Mouse (Mus musculus) kidney, postnatal 14 days (tissue): ENCODE measurements around the gene Luzp1.
A peak's percentile ranks its signal among the peaks of the same experiment; 100 is the strongest.

Experiments used
- DNase-seq: peaks from one replicate; pipeline ENCODE4 v3.0.0; 2022; ENCODE audit warnings: mixed read lengths

The Luzp1 gene

DNA sequence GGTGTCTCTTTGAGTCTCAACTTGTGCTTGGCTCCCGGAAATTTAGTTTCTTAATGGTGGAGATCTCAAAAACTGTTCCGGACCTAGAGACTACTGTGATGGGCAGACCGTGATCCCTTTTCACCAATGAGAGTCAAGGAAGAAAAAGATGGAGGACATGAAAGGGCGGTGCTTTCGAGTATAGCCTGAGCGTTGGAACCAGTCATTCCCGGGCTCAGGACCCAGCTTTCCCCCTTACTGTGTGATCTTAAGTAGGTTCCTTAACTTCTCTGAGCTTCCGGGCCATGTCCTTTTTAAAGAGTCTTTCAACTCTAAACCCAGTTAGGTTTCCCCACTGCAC is 6.8 kb upstream of the Luzp1 start:
- no peak for DNase-seq

DNA sequence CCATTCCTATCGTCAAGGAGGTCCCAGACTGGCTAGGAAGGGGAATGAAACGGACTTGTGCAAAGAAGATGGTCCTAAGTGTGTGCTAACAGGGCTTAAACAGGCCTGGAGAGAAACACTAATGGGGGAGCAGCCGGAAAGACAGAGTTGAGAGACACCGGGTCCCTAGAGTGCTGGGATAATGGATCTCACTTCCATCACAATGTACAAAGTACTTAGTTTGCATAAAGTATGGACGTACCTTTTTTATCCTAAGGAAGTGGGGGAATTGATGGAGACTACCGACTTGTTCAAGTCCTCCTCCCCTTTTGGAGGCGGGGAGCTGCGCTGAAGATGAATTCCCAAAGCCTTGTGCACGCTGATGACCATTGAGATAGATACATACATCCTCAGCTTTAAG is 6.1 kb upstream of the Luzp1 start:
- no peak for DNase-seq

DNA sequence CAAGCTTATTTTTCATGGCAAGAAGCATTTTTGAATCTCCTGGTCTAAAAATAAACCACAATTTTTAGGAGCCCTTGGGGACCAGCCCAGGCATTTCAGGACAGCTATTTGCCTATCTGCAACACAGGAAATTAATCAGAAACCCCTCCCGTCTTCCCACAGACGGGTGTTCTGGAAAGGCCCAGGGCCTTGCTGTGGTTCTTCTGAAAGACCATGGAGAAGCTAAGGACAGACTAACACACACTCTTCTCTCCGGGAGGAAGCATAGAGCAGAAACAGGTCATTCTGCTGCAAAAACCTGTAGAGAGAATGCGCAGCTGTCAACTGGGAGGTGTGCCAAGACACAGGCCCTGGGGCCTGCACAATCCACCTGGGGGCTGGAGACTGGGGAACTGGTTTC is 3.3 kb upstream of the Luzp1 start:
- DNase-seq = peak; percentile 62

- DNase-seq = no peak
These were observed 821 bp upstream of the Luzp1 start for GRCm38 (mm10) chr4:136468553-136469327.

- peak; percentile 80 for DNase-seq
These were observed 383 bp downstream of the Luzp1 start for GRCm38 (mm10) chr4:136469941-136470346.

DNA sequence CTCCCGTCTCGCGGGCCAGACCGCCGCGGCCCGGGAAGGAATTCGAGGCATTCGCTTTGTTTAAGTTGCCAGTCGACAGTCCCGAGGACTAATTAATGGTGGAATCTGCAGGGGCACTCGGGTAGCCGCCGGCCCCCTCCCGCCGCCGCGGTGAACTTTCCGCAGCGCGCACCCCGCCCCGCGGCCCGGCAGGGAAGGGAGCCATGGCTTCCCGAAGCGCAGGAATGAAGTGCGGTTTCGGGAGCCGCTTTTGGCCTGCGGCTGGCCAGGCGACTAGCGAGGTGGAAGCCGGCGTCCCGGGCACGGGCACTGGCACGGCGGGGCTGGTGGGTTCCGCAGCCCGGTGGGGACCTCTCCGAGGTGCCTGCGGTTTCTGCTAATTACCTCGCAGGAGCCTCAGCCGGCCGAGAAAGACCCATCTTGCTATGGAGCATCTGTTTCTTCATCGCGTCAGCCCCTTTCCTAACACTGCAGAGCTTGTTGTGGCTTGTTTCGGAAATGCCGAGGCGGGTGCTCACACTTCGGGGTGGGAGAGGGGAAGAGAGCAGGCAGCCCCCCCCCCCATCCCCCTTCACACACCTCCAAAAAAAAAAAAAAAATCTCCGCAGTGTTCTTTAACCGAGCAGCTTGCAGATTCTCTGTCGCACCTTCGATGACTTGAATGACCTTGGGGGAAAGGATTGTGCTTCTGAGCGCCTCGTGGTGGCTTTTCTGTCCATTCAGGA is 948 bp downstream of the Luzp1 start:
- peak; percentile 71 for DNase-seq

- DNase-seq = no peak
These were observed 7.1 kb downstream of the Luzp1 start for GRCm38 (mm10) chr4:136476692-136477091.

DNA sequence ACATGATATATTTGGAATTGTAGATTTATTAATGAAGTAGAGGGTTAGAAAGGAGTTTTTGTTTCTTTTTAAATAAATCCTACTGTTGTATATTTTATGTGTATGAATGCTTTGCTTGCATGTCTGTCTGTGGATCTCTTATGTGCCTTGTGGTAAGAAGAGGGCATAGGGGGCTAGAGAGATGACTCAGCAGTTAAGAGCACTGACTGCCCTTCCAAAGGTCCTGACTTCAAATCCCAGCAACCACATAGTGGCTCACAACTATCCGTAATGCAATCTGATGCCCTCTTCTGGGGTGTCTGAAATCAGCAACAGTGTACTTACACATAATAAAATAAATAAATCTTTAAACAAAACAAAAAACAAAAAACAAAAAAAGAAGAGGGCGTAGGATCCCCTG is 17.0 kb downstream of the Luzp1 start:
- no peak for DNase-seq

GRCm38 (mm10) chr4:136495993-136496392 is 26.4 kb downstream of the Luzp1 start:
- DNase-seq = no peak

DNA sequence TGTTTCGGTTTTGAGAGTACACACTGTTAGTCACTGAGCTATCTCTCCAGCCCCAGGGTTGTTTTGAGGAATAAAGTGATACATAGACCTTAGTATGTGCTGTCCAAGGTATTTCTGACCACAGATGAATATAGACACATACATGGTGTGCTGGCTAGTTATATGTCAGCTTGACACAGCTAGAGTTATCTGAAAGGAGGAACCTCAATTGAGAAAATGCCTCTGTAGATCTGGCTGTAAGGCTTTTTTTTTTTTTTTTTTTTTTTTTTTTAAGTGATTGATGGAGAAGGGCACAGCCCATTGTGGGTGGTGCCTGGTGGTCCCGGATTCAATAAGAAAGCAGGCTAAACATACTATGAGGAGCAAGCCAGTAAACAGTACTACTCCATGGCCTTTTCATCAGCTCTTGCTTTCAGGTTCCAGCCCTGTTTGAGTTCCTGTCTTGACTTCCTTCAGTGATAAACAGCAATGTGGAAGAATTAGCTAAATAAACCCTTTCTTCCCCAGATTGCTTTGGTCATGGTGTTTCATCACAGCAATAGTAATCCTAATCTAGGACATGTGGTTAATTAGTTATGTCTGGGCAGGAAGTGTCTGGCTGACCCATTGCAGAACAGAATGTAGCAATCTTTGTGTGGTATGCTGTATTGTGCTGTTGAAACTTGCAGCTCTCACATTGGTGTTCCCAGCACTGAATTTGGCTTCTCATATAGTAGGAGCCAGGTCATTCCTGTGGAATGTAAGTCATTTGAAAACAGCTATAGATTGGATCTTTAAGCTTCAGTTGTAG is 36.1 kb downstream of the Luzp1 start:
- no peak for DNase-seq

GRCm38 (mm10) chr4:136509857-136510256 is 40.3 kb downstream of the Luzp1 start:
- DNase-seq = peak; percentile 29

- DNase-seq = peak; percentile 13
These were observed 42.1 kb downstream of the Luzp1 start for GRCm38 (mm10) chr4:136511708-136512107.

DNA sequence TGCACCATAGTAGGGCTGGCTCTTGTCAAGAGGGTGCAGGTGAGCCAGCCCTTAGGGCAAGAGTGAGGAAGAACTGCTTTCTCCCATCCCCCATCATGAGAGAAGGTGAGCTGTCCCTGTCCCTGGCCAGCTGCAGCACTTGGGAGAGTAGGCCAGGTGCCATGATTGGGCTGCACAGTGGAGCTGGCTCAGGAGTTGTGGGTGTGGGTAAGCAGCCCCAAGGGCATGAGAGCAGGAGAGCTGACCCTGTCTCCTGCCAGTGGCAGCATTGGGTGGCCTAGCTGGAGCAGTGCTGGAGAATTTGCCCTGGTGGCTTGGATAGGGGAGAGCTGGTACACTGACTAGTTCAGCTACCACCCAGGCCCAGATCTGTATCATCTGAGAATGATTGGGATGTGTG is 43.3 kb downstream of the Luzp1 start:
- peak; percentile 17 for DNase-seq

DNA sequence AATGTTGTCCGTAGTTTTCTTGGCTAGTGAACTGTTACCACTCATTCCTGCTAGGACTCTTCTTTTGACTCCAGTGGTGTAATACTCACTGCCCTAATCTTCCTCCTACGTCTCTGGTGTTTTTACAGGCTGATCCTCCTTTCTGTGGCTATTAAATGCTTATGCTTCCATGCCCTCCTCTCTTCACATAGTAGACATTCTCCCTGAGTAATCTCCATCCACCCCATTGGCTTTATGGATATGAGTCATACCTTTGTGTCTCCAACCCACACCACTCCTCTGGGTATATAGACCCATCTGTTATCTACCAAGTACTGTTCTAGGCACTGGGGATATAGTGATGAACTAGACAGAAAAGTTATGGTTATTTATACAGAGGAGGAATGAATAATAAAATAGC is 48.6 kb downstream of the Luzp1 start:
- DNase-seq = no peak

DNA sequence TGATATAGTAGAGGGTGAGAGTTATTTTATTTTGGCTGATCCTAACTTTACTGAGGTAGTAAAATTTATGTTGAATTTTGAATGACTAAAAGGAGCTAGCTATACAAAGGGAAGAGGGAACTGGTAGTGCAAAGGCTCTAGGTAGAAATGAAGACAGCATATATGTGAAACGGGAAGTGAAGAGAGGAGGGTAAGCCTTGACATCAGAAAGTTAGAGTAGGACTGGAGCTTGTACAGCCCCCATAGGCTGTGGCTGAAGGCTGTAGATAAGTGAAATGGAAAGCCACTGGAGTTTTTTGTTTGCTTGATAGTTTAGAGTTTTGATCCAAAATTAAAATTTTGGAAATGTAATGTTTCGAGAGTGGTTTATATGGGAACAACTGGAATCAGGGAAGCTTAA is 49.0 kb downstream of the Luzp1 start:
- no peak for DNase-seq

DNA sequence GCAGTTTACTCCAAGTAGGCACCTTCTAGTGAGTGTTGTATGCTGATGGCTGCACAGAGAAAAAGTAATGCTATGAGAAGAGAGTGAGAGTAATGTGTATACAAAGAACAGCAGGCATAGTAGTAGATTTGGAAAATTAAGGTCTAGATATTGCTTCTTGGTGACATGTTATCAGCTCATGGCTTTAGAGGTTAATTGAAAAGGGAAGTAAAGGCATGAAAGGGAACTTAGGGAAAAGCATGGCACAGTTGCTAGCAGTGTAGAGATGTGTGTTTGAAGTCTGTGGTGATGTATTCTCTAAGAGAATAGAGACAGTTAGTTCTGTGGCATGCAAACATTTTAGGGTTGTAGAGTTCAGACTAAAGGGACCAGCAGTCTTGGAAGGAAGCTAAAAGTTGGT is 50.3 kb downstream of the Luzp1 start:
- DNase-seq = no peak

- DNase-seq = no peak
These were observed 52.3 kb downstream of the Luzp1 start for GRCm38 (mm10) chr4:136521898-136522297.

DNA sequence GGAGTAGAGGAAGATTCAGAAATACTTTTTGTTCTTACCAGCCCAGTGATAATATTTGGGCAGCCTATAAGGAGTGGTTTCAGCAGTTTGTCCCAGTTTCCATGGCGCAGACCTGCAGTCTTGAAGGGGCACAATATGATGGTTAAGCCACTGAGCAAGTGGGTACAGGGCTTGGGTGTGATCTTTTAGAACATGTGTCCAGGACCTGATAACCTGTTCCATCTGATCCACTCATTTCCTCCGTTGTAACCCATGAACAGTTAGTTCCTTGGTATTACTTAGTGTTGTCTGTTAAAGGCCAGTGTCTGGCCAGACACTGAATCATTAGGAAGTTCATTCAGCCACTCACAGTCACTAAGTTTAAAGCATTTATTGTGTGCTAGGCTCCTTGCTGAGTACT is 54.7 kb downstream of the Luzp1 start:
- DNase-seq = no peak

- peak; percentile 66 for DNase-seq
These were observed 56.9 kb downstream of the Luzp1 start for GRCm38 (mm10) chr4:136526412-136526811.

- DNase-seq = no peak
These were observed 75.6 kb downstream of the Luzp1 start for GRCm38 (mm10) chr4:136545151-136545550.

DNA sequence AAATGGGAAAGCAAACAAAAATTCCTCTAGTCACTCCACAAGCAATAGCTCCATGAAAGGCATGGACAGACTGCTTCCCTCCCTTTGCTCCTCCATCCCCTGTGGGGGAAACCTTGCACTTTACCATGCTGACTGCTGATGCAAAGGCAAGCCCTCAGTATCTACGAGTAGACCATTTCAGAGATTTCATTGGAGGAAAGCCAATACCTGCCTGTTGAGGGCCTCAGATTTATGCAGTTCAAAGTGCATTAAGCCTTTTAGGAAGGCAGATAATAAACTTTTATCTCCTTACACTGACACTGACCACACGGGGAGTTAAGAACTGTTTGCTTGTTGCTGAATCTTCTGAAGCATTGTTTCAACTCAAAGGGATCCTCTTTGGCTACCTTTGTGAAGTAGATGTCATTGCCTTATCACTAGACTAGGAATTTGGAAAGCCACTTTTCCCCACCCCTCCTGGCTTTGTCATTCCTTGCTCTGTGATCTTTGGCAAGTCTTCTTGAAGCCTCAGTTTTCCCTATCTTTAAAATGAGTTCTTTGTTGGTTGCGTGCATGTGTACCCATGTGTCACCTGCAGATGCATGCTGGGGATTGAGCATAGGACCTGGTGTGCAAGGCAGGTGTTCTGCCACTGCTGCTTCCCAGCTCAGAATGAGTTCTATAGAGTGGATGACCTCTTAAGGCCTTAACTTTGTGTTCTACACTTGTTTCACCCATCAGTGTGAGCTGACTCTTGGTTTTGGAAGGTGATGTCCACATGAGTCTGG is 76.9 kb downstream of the Luzp1 start:
- DNase-seq = no peak

DNA sequence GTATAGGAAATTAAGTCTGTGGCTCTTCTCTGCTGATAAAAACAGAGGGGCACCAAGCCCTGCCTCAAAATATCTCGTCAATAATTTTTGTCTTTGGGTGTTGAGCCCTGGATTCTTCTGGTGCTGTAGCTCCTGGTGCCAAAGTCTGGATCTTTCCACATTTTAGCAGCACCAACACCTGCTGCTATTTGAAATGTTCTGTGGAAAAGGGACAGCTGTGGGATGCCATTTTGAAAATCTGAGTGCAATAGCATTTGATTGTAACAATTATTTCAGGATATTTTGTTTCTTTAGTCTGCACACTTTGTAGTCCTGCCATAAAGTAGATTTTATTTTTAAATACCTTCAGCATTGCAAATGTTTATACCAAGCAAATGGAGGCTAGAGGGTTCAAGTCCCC is 78.2 kb downstream of the Luzp1 start:
- DNase-seq = no peak

GRCm38 (mm10) chr4:136548381-136548801 is 78.8 kb downstream of the Luzp1 start:
- peak; percentile 61 for DNase-seq
